9 mouse cellular contexts compared by ENCODE assay signal in the genomic region with DNA sequence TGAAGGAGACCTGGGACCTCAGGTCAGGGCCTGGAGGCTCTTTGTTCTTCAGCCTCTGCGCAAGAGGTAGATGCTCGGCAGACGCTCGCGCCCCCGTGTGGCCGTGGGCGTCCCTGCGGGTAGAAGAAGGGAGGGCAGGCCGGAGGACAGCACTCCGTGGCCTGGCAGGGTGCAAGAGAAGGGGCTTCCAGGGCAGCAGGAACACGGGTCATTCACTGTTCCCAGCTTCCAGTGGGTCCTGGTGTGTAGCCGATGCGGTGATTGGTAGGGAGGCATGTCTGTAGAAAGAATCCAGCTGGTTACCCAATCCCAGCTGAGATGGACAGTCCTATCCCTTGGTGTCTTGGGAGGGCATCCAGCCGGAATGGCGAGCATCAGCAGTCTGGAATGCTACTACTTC.
DNase-seq lines count a peak whose midpoint lies in the region; ATAC-seq and TF ChIP-seq lines count a peak whose summit lies in the region.
"Had no signal": no experiment of that assay in that cellular context is flagged by ENCODE, and none has a peak within 500 bp of the region (broad histone marks: within the 10 kb centered on the region; RNA-seq: fewer than 3 reads in every experiment).

No protein-coding gene starts in this region.

- peak; percentile 99 for DNase-seq in midbrain, embryonic 11.5 days (ENCODE audit: low spot score, missing footprints)
- DNase-seq in embryo, embryonic 10 days (ENCODE audit: low spot score), result peak; percentile 86
- DNase-seq in heart, adult 18-20 months, result peak; percentile 55 to 86
- no peak for DNase-seq in liver, embryonic 13.5 days
- peak; percentile 78 for DNase-seq in ovary, postnatal 14 days (ENCODE audit: low spot score)
- DNase-seq in thymus, adult 2 months, result peak; percentile 61

- no peak overlapping the region for H3K9ac ChIP-seq in midbrain, embryonic 11.5 days (ENCODE audit: low read length)
- no peak overlapping the region for H3K9ac ChIP-seq in midbrain, embryonic 16.5 days (ENCODE audit: low read depth, low read length)
- no peak overlapping the region for H3K9ac ChIP-seq in kidney, embryonic 14.5 days (ENCODE audit: low read depth, low read length)
- no peak overlapping the region for H3K9ac ChIP-seq in liver, embryonic 13.5 days

- peaks cover 21% of the 10 kb centered on the region for H3K4me1 ChIP-seq in midbrain, embryonic 11.5 days (ENCODE audit: control insufficient read depth, insufficient read depth, low read length)
- peaks cover 3% of the 10 kb centered on the region; the same call in 1 of the 2 replicates for H3K4me1 ChIP-seq in midbrain, embryonic 16.5 days (ENCODE audit: control insufficient read depth, insufficient read depth, low read length)
- peaks cover 15% of the 10 kb centered on the region; the same call in 1 of the 2 replicates for H3K4me1 ChIP-seq in kidney, embryonic 14.5 days (ENCODE audit: control insufficient read depth, insufficient read depth, low read length)
- H3K4me1 ChIP-seq in liver, embryonic 13.5 days (replicated peaks), result no peaks in the 10 kb centered on the region
- no peaks in the 10 kb centered on the region for H3K4me1 ChIP-seq in thymus, adult 2 months (replicated peaks; ENCODE audit: control insufficient read depth, insufficient read depth, low read length)

- peak; percentile 86 for TF ChIP-seq CTCF in thymus, adult 2 months (IDR thresholded peaks at IDR 0.05; ENCODE audit: borderline replicate concordance, control insufficient read depth, extremely low read depth, insufficient read depth, low read length, poor library complexity)

- no peak for ATAC-seq in midbrain, embryonic 11.5 days (ENCODE audit: low FRiP score)
- no peak for ATAC-seq in midbrain, embryonic 16.5 days
- peak; percentile 47 for ATAC-seq in kidney, embryonic 14.5 days (ENCODE audit: low FRiP score, low TSS enrichment)
- ATAC-seq in liver, embryonic 13.5 days (ENCODE audit: low read depth), result peak; percentile 36; the same call in 1 of the 2 replicates

- no peak for TF ChIP-seq POLR2A in thymus, adult 2 months (IDR thresholded peaks at IDR 0.05; ENCODE audit: control insufficient read depth, extremely low read depth, insufficient read depth, low read length, poor library complexity)

- H3K27me3 ChIP-seq in midbrain, embryonic 11.5 days (ENCODE audit: control insufficient read depth, insufficient read depth, low read length), result peaks cover 10% of the 10 kb centered on the region
- peaks cover 10% of the 10 kb centered on the region; the same call in 1 of the 2 replicates for H3K27me3 ChIP-seq in midbrain, embryonic 16.5 days (ENCODE audit: control insufficient read depth, insufficient read depth, low read depth, low read length)
- H3K27me3 ChIP-seq in kidney, embryonic 14.5 days (ENCODE audit: control insufficient read depth, insufficient read depth, low read length), result no peaks in the 10 kb centered on the region
- H3K27me3 ChIP-seq in liver, embryonic 13.5 days, result 0 out of 2 replicates have a peak, but pooled peaks cover 3% of the 10 kb centered on the region
- H3K27me3 ChIP-seq in thymus, adult 2 months (ENCODE audit: control insufficient read depth, insufficient read depth, low read length), result no peaks in the 10 kb centered on the region

- no peak overlapping the region for H3K4me3 ChIP-seq in midbrain, embryonic 11.5 days (ENCODE audit: low read depth, low read length)
- H3K4me3 ChIP-seq in midbrain, embryonic 16.5 days (ENCODE audit: low read depth, low read length), result no peak overlapping the region
- no peak overlapping the region for H3K4me3 ChIP-seq in kidney, embryonic 14.5 days (ENCODE audit: low read length)
- no peak overlapping the region for H3K4me3 ChIP-seq in liver, embryonic 13.5 days (replicated peaks)
- H3K4me3 ChIP-seq in thymus, adult 2 months (ENCODE audit: control insufficient read depth, insufficient read depth, low read length), result no peak overlapping the region

- H3K27ac ChIP-seq in midbrain, embryonic 11.5 days (ENCODE audit: low read depth, low read length), result no peak overlapping the region
- H3K27ac ChIP-seq in midbrain, embryonic 16.5 days (ENCODE audit: low read length), result no peak overlapping the region
- H3K27ac ChIP-seq in kidney, embryonic 14.5 days (ENCODE audit: low read depth, low read length), result no peak overlapping the region
- no peak overlapping the region for H3K27ac ChIP-seq in liver, embryonic 13.5 days
- no peak overlapping the region for H3K27ac ChIP-seq in thymus, adult 2 months (ENCODE audit: control insufficient read depth, insufficient read depth, low read length)
- H3K27ac ChIP-seq: macrophage had no signal

- H3K36me3 ChIP-seq in midbrain, embryonic 11.5 days (ENCODE audit: control insufficient read depth, insufficient read depth, low read length), result no peaks in the 10 kb centered on the region
- no peaks in the 10 kb centered on the region for H3K36me3 ChIP-seq in midbrain, embryonic 16.5 days (ENCODE audit: control insufficient read depth, insufficient read depth, low read length)
- H3K36me3 ChIP-seq in kidney, embryonic 14.5 days (ENCODE audit: control insufficient read depth, insufficient read depth, low read length), result no peaks in the 10 kb centered on the region
- H3K36me3 ChIP-seq in liver, embryonic 13.5 days, result no peaks in the 10 kb centered on the region
- no peaks in the 10 kb centered on the region for H3K36me3 ChIP-seq in thymus, adult 2 months (ENCODE audit: control insufficient read depth, insufficient read depth, low read length)

- 14% methylated on average over 16 of the region's 16 CpGs for WGBS in midbrain, embryonic 11.5 days
- WGBS in midbrain, embryonic 16.5 days, result 15% methylated on average over 16 of the region's 16 CpGs
- 12% methylated on average over 16 of the region's 16 CpGs for WGBS in kidney, embryonic 14.5 days
- WGBS in liver, embryonic 13.5 days (ENCODE audit: insufficient replicate concordance), result 14% methylated on average over 16 of the region's 16 CpGs
- WGBS in thymus, adult 2 months, result 20% methylated on average over 16 of the region's 16 CpGs

- no peaks in the 10 kb centered on the region for H3K9me3 ChIP-seq in midbrain, embryonic 11.5 days (ENCODE audit: control insufficient read depth, low read length)
- H3K9me3 ChIP-seq in midbrain, embryonic 16.5 days (replicated peaks; ENCODE audit: control insufficient read depth, low read length, poor library complexity, severe bottlenecking), result no peaks in the 10 kb centered on the region
- H3K9me3 ChIP-seq in kidney, embryonic 14.5 days (ENCODE audit: control insufficient read depth, low read length), result no peaks in the 10 kb centered on the region
- H3K9me3 ChIP-seq in liver, embryonic 13.5 days (replicated peaks), result no peaks in the 10 kb centered on the region

- no peak overlapping the region for H3K4me2 ChIP-seq in midbrain, embryonic 11.5 days
- H3K4me2 ChIP-seq in midbrain, embryonic 16.5 days (ENCODE audit: low read length), result no peak overlapping the region
- H3K4me2 ChIP-seq in kidney, embryonic 14.5 days (replicated peaks; ENCODE audit: low read depth, low read length), result no peak overlapping the region
- H3K4me2 ChIP-seq in liver, embryonic 13.5 days, result no peak overlapping the region

Comparison
In these comparisons a context has a peak if more than half of its experiments do, and no peak if none do; other contexts are left out.
1. ATAC-seq: peak in kidney, embryonic 14.5 days (single experiment) and liver, embryonic 13.5 days (single experiment); none in midbrain, embryonic 11.5 days (single experiment) and midbrain, embryonic 16.5 days (single experiment).